Mouse (Mus musculus): ENCODE data around the gene Polr1e. TPM values are rescaled to one million over a fixed set of nuclear protein-coding genes. Genes with fewer than 3 reads are reported as not detected.

Gene Polr1e
- polyA plus RNA-seq (2014; fragmentation: Illumina TruSeq; extraction: RNeasy Lipid Tissue Mini Kit (QIAGEN cat#74804); ENCODE audit: low read depth, low replicate concordance): 17.4 TPM

DNA sequence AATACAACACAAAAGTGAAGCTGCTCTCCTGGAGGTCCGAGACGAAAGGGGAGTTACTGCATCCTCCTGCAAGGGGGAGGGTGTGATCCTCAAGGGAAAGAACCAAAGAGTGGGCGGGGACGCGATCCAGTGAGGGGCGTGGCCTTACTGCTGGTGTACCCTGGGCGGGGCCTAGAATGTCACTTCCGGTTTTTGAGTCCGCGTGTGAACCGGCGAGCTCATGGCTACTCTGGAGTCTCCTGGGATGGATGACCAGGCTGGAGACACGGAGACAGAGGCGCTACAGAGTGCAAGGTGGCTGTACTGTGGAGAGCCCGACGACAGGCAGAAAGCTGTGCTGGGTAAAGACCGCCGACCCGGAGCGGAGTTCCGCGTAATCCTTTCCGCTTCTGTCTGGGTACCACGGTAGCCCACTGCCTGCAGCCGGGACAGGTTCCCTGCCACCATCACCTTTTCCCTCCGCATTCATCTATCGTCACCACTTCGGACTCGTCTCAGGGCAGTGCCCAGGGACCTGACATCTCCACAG lies at the start of gene Polr1e:
Gene Polr1e (plus strand): TSS at position 132 of the 529 bp plus-strand sequence.

DNA sequence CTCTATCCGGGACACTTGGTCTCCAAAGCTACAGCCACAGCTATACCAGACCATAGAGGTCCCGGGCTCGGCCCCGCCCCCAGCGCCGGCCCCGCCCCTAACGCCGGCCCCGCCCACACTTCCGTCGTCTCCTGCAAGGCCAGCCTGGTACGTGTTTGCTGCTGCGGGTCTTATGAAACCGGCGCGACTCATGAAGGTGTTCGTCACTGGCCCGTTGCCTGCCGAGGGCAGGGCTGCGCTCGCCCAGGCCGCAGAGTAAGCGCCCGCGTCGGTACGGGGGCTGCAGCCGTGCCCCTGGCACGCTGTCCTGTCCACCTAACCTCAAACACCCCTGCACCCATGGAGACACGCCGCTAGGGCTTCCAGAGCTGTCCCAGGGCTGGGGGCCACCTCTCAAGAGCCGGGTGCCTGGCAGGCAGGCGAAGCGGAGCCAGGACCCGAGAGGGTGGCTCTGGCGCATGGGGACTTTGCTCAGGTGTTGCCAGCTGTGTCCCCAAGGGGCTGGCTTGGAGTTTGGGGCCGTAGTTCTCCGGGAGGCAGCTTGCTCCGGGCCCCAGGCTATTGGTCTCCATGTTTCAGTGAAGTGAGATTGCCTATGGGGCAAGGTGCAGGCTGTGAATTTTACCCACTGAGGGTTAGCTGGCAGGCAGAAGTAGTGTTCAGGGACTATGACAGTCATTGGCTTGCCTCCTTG lies 37.0 kb upstream of the Polr1e start, which contains the start of gene Grhpr:
Gene Grhpr (plus strand): TSS at position 116 of the 694 bp plus-strand sequence.

DNA sequence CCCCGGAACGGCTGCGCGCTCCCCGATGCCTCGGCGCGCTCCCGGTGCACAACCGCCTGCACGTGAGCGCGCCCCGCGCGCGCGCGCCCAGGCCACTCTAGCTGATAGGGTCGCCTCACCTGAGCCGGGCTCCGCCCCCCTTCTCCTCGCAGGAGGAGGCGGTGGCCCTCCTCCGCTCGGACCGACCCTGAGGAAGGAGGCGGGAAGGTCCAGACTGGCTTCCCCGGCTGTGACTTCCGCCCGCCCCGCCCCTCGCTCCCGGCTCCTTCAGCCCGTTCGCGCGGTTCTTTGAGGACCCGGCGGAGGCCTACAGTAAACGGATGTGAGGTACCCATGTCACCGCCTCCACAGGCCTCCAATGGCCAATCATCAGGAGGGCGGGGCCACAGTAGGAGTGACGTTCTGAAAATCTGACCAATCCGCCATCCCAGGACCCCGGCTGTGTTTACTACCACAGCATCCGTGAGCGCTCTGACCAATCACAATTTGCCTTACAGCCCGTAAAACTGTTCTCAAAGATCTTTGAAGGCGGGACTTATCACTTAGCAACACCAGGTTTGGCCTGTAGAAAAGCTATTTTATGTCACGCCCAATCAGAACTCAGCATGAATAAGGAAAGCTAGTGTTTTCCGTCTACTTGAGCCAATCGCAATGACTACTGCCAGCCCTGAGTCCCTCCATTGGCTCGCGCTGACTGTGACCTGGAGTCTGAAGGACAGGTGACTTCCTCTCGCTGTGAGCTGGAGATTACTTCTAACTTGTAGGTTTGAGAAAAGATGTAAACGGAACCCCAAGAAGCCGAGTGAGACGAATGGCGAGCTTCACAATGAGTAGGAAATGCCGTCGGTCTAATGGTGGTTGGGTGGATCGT lies 6.0 kb upstream of the Polr1e start, which contains the start of gene Zbtb5:
Gene Zbtb5 (minus strand): TSS at position 308 of the 871 bp plus-strand sequence.

DNA sequence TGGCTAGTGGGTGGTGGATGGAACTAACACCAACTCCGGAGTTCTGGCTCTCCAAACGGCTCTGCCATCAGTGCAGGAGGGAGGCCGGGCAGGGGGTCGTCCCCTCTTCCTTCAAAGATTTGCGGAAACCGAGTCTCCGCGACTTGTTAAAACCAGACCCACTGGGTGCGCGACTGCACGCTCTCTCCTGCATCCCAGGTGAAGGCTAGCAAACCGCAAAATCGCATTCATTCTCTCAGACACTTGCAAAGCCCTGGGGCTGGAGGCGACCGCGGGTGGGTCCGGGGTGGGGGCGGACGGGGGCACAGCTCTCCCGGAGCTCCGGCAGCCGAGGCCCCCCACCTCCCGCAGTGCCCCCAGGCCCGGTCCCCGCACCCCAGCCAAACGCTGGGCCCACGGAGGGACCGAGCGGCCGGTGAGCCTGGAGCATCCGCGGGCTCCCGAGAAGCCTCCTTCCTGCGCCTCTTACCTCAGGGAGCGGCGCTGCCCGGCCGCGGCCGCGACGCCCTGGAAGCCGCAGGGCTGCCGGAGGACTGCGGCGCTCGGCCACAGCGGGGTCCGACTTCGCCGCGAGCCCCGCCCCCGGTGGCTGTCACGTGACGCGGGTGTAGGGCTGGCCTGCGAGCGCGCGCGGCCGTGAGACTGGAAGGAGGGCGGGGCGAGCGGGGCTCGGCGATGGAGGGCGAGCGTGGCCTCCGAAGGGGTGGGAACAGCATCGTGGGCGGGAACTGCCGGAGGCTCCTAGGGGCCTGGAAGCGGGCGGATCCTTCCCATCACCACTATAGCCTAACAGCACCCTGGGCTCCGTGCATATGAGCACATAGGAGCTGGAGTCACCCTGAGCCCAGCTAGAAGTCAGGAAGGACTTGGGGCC lies 65.9 kb downstream of the Polr1e start, which contains the start of gene Fbxo10:
Gene Fbxo10 (minus strand): TSS at position 584 of the 874 bp plus-strand sequence.

Other genes with a start within 250 kb of the Polr1e start
- 8.4 TPM for gene Grhpr, start 37.2 kb upstream of the Polr1e start, polyA plus RNA-seq (2014; fragmentation: Illumina TruSeq; extraction: RNeasy Lipid Tissue Mini Kit (QIAGEN cat#74804); ENCODE audit: low read depth, low replicate concordance)
- 7.6 TPM for gene Zbtb5, start 6.2 kb upstream of the Polr1e start, polyA plus RNA-seq (2014; fragmentation: Illumina TruSeq; extraction: RNeasy Lipid Tissue Mini Kit (QIAGEN cat#74804); ENCODE audit: low read depth, low replicate concordance)
- 5.1 TPM for gene Fbxo10, start 66.0 kb downstream of the Polr1e start, polyA plus RNA-seq (2014; fragmentation: Illumina TruSeq; extraction: RNeasy Lipid Tissue Mini Kit (QIAGEN cat#74804); ENCODE audit: low read depth, low replicate concordance)
- gene Tomm5, start 89.5 kb downstream of the Polr1e start, polyA plus RNA-seq (2014; fragmentation: Illumina TruSeq; extraction: RNeasy Lipid Tissue Mini Kit (QIAGEN cat#74804); ENCODE audit: low read depth, low replicate concordance): 73.7 TPM
- 1.1 TPM for gene Frmpd1, start 166.3 kb downstream of the Polr1e start, polyA plus RNA-seq (2014; fragmentation: Illumina TruSeq; extraction: RNeasy Lipid Tissue Mini Kit (QIAGEN cat#74804); ENCODE audit: low read depth, low replicate concordance)